Mouse (Mus musculus): ENCODE measurements around the gene Pgap2. TPM values are rescaled to one million over a fixed set of nuclear protein-coding genes. Genes with fewer than 3 reads are reported as not detected.

Gene Pgap2
- total and polyA plus RNA-seq, 3 experiments: 18.3 to 38.5 (median 23.7) TPM

DNA sequence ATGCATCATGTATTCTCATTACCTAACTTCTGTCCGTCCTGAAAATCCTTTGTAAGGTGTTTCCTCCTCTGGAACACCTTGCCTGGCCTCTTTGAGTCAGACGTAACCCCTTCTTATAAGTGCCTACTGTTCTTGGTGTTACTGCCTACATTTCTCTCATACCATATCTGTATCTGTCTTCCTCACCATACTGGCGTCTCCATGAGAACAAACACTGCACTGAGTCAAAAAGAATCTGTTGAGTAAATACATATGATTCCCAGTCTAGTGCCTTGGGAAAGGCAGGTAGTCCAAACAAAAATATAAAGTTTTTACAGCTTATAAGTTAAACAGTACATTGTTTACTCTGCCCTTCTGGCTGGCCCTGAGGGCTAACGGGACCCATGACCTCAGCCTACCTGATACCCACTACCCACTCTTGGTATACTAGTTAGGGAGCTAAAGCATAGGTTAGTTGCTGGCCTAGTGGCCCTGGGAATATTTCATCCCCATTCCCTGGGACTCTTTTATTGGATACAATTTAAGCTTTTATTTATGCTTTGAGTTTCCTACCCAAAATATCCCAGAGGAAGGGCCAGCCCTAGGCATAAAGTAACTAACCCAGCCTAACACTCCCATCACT is 18.2 kb downstream of the Pgap2 start:
- H3K9me3 ChIP-seq (replicated peaks; ENCODE audit: low read length): no peaks in the 10 kb centered on the region
- no peaks in the 10 kb centered on the region for H3K79me2 ChIP-seq (replicated peaks; ENCODE audit: control insufficient read depth, extremely low read depth, insufficient read depth, poor library complexity, severe bottlenecking)
- H3K4me2 ChIP-seq (ENCODE audit: insufficient read depth, low read depth, poor library complexity, severe bottlenecking): no peak overlapping the region
- peaks cover 0 to 46% of the 10 kb centered on the region in 2 experiments for H3K36me3 ChIP-seq (replicated peaks in 1 of 2; ENCODE audit: control insufficient read depth in 1 of 2, insufficient read depth in 1 of 2, low read length in 1 of 2)
- no peak for DNase-seq (ENCODE audit: extremely low read depth)
- no peak overlapping the region for H3K27ac ChIP-seq (ENCODE audit: insufficient read depth, low read depth)
- H3K4me3 ChIP-seq (replicated peaks in 1 of 3; ENCODE audit: low read depth in 2 of 3, low read length in 2 of 3, poor library complexity in 1 of 3): no peak overlapping the region
- in situ Hi-C loops (cut with MboI; ENCODE audit: low pct_ligation_motif_present, low pct_unique_long_range_greater_than_20kb, low sequenced_read_pairs): no loop called here
- H3K4me1 ChIP-seq (ENCODE audit: control insufficient read depth in 1 of 2, insufficient read depth in 2 of 2): peaks cover 0 to 10% of the 10 kb centered on the region in 2 experiments; a peak in 2 of 4 replicates
- TF ChIP-seq POLR2AphosphoS2 (IDR thresholded peaks at IDR 0.05; ENCODE audit: low read depth, low read length) (no peak), MAFK (IDR thresholded peaks at IDR 0.05; ENCODE audit: insufficient replicate concordance, low read length) (no peak), NRF1 (IDR thresholded peaks at IDR 0.05; ENCODE audit: low read depth, low read length) (no peak), TCF12 (IDR thresholded peaks at IDR 0.05; ENCODE audit: low read depth, low read length) (no peak), HCFC1 (IDR thresholded peaks at IDR 0.05; ENCODE audit: low read depth, low read length) (no peak), USF2 (conservative IDR thresholded peaks at IDR 0.05; ENCODE audit: low read depth, low read length) (no peak), ZC3H11A (IDR thresholded peaks at IDR 0.05; ENCODE audit: low read depth, low read length) (no peak), JUN (IDR thresholded peaks at IDR 0.05; ENCODE audit: insufficient read depth, low read depth, low read length) (no peak), KAT2A (IDR thresholded peaks at IDR 0.05; ENCODE audit: insufficient replicate concordance, low read length) (no peak), SMC3 (IDR thresholded peaks at IDR 0.05; ENCODE audit: low read depth, low read length) (no peak), MEF2A (IDR thresholded peaks at IDR 0.05; ENCODE audit: borderline replicate concordance, low read depth, low read length) (no peak), CTCF (conservative IDR thresholded peaks at IDR 0.05 in 1 of 2, IDR thresholded peaks at IDR 0.05 in 1 of 2; ENCODE audit: low read depth in 2 of 2, low read length in 2 of 2) (no peak), IRF4 (IDR thresholded peaks at IDR 0.05; ENCODE audit: low read depth, low read length) (no peak), MAZ (IDR thresholded peaks at IDR 0.05; ENCODE audit: low read depth, low read length) (no peak), JUND (conservative IDR thresholded peaks at IDR 0.05; ENCODE audit: low read depth, low read length) (no peak), ELF1 (IDR thresholded peaks at IDR 0.05; ENCODE audit: low read depth, low read length) (no peak)
- no peaks in the 10 kb centered on the region for H3K27me3 ChIP-seq (replicated peaks)
- dilution Hi-C loops (cut with MboI; ENCODE audit: extremely low pct_ligation_motif_present, extremely low pct_unique_long_range_greater_than_20kb, low sequenced_read_pairs): no loop called here
- H3K9ac ChIP-seq (ENCODE audit: insufficient read depth, low read depth): no peak overlapping the region

- Histone ChIP-seq H3K4me1 (ENCODE audit: control insufficient read depth in 1 of 2, insufficient read depth in 2 of 2) (peaks cover 0 to 13% of the 10 kb centered on the region in 2 experiments; a peak in 2 of 4 replicates), H3K9me3 (replicated peaks; ENCODE audit: low read length) (no peaks in the 10 kb centered on the region), H3K27ac (ENCODE audit: insufficient read depth, low read depth) (no peak overlapping the region), H3K79me2 (replicated peaks; ENCODE audit: control insufficient read depth, extremely low read depth, insufficient read depth, poor library complexity, severe bottlenecking) (no peaks in the 10 kb centered on the region), H3K4me2 (ENCODE audit: insufficient read depth, low read depth, poor library complexity, severe bottlenecking) (no peak overlapping the region), H3K4me3 (replicated peaks in 1 of 3; ENCODE audit: low read depth in 2 of 3, low read length in 2 of 3, poor library complexity in 1 of 3) (no peak overlapping the region), H3K36me3 (replicated peaks in 1 of 2; ENCODE audit: control insufficient read depth in 1 of 2, insufficient read depth in 1 of 2, low read length in 1 of 2) (peaks cover 0 to 53% of the 10 kb centered on the region in 2 experiments), H3K27me3 (replicated peaks) (peaks cover 1% of the 10 kb centered on the region), H3K9ac (ENCODE audit: insufficient read depth, low read depth) (no peak overlapping the region)
- DNase-seq (ENCODE audit: extremely low read depth): no peak
- in situ Hi-C loops (cut with MboI; ENCODE audit: low pct_ligation_motif_present, low pct_unique_long_range_greater_than_20kb, low sequenced_read_pairs): no loop called here
- TF ChIP-seq SIN3A (IDR thresholded peaks at IDR 0.05; ENCODE audit: low read length) (no peak), RAD21 (IDR thresholded peaks at IDR 0.05; ENCODE audit: low read depth, low read length) (no peak), MAZ (IDR thresholded peaks at IDR 0.05; ENCODE audit: low read depth, low read length) (no peak), NELFE (IDR thresholded peaks at IDR 0.05; ENCODE audit: low read depth, low read length) (no peak), HCFC1 (IDR thresholded peaks at IDR 0.05; ENCODE audit: low read depth, low read length) (no peak), KAT2A (IDR thresholded peaks at IDR 0.05; ENCODE audit: insufficient replicate concordance, low read length) (no peak), GABPA (IDR thresholded peaks at IDR 0.05; ENCODE audit: insufficient replicate concordance, low read depth, low read length) (no peak), E2F4 (IDR thresholded peaks at IDR 0.05; ENCODE audit: insufficient replicate concordance, low read depth, low read length) (no peak), POLR2A (IDR thresholded peaks at IDR 0.05; ENCODE audit: low read depth, low read length) (no peak), EP300 (IDR thresholded peaks at IDR 0.05; ENCODE audit: low read length) (no peak)
- dilution Hi-C loops (cut with MboI; ENCODE audit: extremely low pct_ligation_motif_present, extremely low pct_unique_long_range_greater_than_20kb, low sequenced_read_pairs): no loop called here
Observed at GRCm38 (mm10) chr7:102229814-102230213, 19.8 kb downstream of the Pgap2 start.
